Mouse (Mus musculus) intestine, embryonic 15.5 days (tissue): ENCODE measurements around the gene 1190007I07Rik. TPM values are rescaled to one million over a fixed set of nuclear protein-coding genes. Genes with fewer than 3 reads are reported as not detected.

ENCODE experiments used
- ATAC-seq: fragments of 200-750 bp; cut with Nextera tagmentation; 2 replicates; pipeline ENCODE4 v1.8.0; 2017; ENCODE audit warnings: moderate TSS enrichment, moderate library complexity
- H3K27ac ChIP-seq: fragments of 300-500 bp; sonication (generic); 2 replicates; pipeline ENCODE4 v1.5.1; 2015; ENCODE audit warnings: mild to moderate bottlenecking, inconsistent platforms
- H3K27me3 ChIP-seq: fragments of 300-500 bp; sonication (generic); replicated peaks from 2 replicates; pipeline ENCODE4 v1.6.1; 2015; ENCODE audit warnings: inconsistent platforms
- H3K36me3 ChIP-seq: fragments of 300-500 bp; sonication (generic); 2 replicates; pipeline ENCODE4 v1.6.1; 2015; ENCODE audit warnings: inconsistent platforms
- H3K4me1 ChIP-seq: fragments of 300-500 bp; sonication (generic); replicated peaks from 2 replicates; pipeline ENCODE4 v1.6.1; 2015; ENCODE audit warnings: inconsistent platforms
- H3K4me2 ChIP-seq: fragments of 300-500 bp; sonication (generic); replicated peaks from 2 replicates; pipeline ENCODE4 v1.6.1; 2015; ENCODE audit warnings: mild to moderate bottlenecking, inconsistent platforms
- H3K4me3 ChIP-seq: fragments of 300-500 bp; sonication (generic); replicated peaks from 2 replicates; pipeline ENCODE4 v1.5.1; 2015; ENCODE audit warnings: inconsistent platforms
- H3K9ac ChIP-seq: fragments of 300-500 bp; sonication (generic); 2 replicates; pipeline ENCODE4 v1.6.1; 2015; ENCODE audit warnings: inconsistent platforms
- H3K9me3 ChIP-seq: fragments of 300-500 bp; sonication (generic); 2 replicates; pipeline ENCODE4 v1.6.1; 2016; ENCODE audit warnings: inconsistent platforms
- WGBS: fragments of 180-500 bp; shearing (Covaris S2); methylation state at CpG from one replicate; pipeline ENCODE4 v1.1.7; 2015; 5-methylcytosine and 5-hydroxymethylcytosine counted together
- polyA plus RNA-seq: library from polyadenylated mRNA; unstranded; fragments of >200 nt; fragmentation: Nextera tagmentation; extraction: Ambion mirVana; gene quantifications from 2 replicates; pipeline ENCODE4 v1.2.1, GENCODE M21; 2015

1190007I07Rik gene
- 57.5 and 68.4 TPM in 2 replicates for polyA plus RNA-seq

DNA sequence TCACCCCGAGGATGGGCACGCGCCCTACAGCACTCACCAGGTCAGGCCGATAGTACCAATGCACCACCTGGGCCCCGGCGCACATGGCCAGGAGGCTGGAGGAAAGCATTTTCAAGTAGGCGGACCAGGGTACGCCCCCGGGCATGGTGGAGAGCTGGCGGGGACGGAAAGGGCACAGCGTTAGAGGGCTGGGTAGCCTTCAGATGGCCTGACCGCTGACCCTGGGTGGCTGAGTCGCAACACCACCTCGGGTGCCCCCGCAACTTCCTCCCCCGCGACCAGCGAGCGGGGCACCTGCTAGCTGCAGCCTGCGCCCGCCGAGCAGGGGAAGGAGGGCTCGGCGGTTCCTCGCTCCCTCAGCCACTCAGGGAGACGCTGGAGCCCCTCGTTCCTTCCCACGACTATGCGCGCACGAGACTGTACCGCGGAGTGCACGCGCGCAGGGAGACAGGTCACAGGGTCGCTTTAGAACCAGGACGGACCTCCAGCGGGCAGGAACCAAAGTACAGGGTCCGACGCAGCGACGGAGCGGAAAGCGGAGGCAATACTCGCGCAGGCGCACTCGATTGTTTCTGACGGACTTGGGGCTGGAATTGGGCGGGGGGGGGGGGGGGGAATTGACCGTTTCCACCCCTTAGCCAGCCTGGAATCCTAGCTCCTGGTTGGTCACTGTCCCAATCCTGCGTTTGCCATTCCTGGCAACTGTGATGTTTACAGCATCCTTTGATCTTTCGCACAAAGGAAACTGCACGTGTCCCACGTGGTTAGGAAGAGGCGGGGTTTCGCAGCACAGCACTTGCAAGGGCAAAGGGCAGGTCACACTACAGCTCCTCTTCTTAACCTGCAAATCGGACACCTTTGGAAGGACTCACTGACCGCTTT lies at the start of gene 1190007I07Rik:
Gene 1190007I07Rik, minus strand, starts transcription at position 558 of the 882 bp plus-strand sequence.
- H3K4me1 ChIP-seq: no peaks in the 10 kb centered on the region
- WGBS: under 1% methylated on average over 61 of the region's 61 CpGs

DNA sequence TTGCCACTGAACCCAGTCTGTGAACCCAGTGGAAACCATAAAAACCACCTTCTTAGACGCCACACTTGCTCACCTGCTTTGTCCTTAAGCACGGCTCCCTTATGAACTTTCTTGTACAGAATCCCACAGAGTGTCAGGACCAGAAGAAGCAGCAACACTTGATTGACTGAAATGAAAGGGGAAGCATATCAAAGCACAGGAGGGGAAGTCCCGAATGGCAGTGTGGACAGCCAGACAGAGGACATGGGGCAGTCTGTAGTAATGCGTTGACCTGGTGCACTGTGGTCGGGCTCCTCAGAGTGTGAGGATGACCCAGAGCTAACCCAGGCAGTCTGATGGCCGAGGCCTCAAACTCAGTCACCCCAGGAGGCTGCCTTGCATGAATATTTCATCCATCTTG lies 47.2 kb upstream of the 1190007I07Rik start:
- H3K27me3 ChIP-seq: no peaks in the 10 kb centered on the region
- no peak overlapping the region for H3K9ac ChIP-seq
- no peak overlapping the region for H3K4me2 ChIP-seq
- H3K27ac ChIP-seq: no peak overlapping the region
- no peaks in the 10 kb centered on the region for H3K36me3 ChIP-seq
- H3K4me3 ChIP-seq: no peak overlapping the region
- no peaks in the 10 kb centered on the region for H3K9me3 ChIP-seq
- 71% methylated on average over 6 of the region's 6 CpGs for WGBS
- no peak for ATAC-seq
- no peaks in the 10 kb centered on the region for H3K4me1 ChIP-seq

More for the DNA sequence above, at the start of gene 1190007I07Rik:
- H3K27ac ChIP-seq: peak within 1 kb of the TSS; percentile 87
- peak within 1 kb of the TSS; percentile 80 for H3K4me3 ChIP-seq
- peak within 1 kb of the TSS; percentile 76 for H3K9ac ChIP-seq
- ATAC-seq: peak; percentile 94
- no peaks in the 10 kb centered on the region for H3K9me3 ChIP-seq
- no peaks in the 10 kb centered on the region for H3K27me3 ChIP-seq
- no peaks in the 10 kb centered on the region for H3K36me3 ChIP-seq
- H3K4me2 ChIP-seq: peak within 1 kb of the TSS; percentile 59

DNA sequence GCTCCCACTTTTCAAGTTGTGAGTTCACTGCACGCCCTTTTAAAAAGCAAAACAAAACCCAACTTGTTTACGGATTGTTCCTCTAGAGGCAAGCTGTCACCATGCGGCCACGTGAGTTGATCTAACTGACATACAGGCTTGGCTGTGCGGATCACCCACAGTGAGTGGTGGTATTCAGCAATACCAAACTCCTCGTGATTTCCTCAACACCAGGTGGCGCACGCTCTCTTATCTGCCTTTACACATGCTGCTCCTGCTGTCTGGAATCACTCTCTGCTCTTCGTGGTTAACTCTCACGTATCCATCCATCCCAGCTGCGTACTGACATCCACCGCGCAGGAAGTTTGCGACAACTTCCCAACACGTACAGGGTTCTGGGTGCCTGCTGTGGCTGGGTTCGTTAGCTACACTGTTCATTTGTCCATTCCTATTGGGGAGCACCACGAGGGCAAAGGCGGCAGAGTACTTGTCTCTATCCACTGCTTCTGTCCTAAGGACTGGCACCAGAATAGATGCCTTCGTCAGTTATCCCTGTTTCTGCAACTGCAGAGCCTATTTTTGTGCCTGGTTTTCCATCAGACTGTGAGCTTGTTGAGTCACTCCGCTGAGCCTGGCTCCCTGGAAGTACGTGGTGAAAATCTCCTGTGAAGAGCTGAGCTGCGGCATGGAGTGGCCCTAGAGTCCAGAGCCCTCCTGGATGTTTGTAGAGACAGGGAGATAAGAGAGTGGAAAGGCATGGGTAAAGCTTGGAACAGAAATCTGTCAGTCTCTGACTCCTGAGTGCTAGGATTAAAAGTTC lies 43.6 kb upstream of the 1190007I07Rik start:
- no peaks in the 10 kb centered on the region for H3K27me3 ChIP-seq
- no peaks in the 10 kb centered on the region for H3K9me3 ChIP-seq
- 19% methylated on average over 22 of the region's 22 CpGs for WGBS
- H3K27ac ChIP-seq: no peak overlapping the region
- ATAC-seq: peak; percentile 87
- H3K9ac ChIP-seq: 0 out of 2 replicates have a peak overlapping the region, but pooled peaks have one; percentile 8
- no peaks in the 10 kb centered on the region for H3K36me3 ChIP-seq
- H3K4me1 ChIP-seq: no peaks in the 10 kb centered on the region
- H3K4me3 ChIP-seq: no peak overlapping the region
- H3K4me2 ChIP-seq: peak overlapping the region; percentile 55

GRCm38 (mm10) chr10:82665951-82666350 lies 42.9 kb upstream of the 1190007I07Rik start:
- H3K36me3 ChIP-seq: no peaks in the 10 kb centered on the region
- H3K27ac ChIP-seq: no peak overlapping the region
- no peaks in the 10 kb centered on the region for H3K9me3 ChIP-seq
- 59% methylated on average over 3 of the region's 3 CpGs for WGBS
- H3K4me3 ChIP-seq: no peak overlapping the region
- H3K9ac ChIP-seq: no peak overlapping the region
- no peaks in the 10 kb centered on the region for H3K27me3 ChIP-seq
- no peak overlapping the region for H3K4me2 ChIP-seq
- no peaks in the 10 kb centered on the region for H3K4me1 ChIP-seq
- no peak for ATAC-seq

DNA sequence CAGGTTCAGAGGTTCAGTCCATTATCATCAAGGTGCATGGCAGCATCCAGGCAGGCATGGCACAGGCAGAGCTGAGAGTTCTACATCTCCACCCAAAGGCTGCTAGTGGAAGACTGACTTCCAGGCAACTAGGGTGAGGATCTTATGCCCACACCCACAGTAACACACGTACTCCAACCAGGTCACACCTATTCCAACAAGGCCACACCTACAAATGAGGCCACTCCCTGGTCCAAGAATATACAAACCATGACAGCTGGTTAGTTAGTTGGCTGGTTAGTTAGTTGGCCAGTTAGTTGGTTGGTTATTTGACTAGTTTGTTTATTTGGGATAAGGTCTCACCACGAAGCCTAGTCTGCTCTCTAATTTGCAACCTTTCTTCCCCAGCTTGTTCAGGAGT lies 40.3 kb upstream of the 1190007I07Rik start:
- Histone ChIP-seq H3K9me3 (no peaks in the 10 kb centered on the region), H3K9ac (no peak overlapping the region), H3K4me1 (no peaks in the 10 kb centered on the region), H3K27ac (no peak overlapping the region), H3K4me2 (no peak overlapping the region), H3K27me3 (no peaks in the 10 kb centered on the region), H3K36me3 (no peaks in the 10 kb centered on the region), H3K4me3 (no peak overlapping the region)
- no peak for ATAC-seq
- 78% methylated on average over 2 of the region's 2 CpGs for WGBS

- H3K27me3 ChIP-seq: no peaks in the 10 kb centered on the region
- no peak overlapping the region for H3K4me3 ChIP-seq
- H3K4me1 ChIP-seq: no peaks in the 10 kb centered on the region
- H3K9me3 ChIP-seq: no peaks in the 10 kb centered on the region
- ATAC-seq: no peak
- no peak overlapping the region for H3K4me2 ChIP-seq
- H3K9ac ChIP-seq: no peak overlapping the region
- WGBS: 83% methylated on average over 14 of the region's 14 CpGs
- no peak overlapping the region for H3K27ac ChIP-seq
- H3K36me3 ChIP-seq: no peaks in the 10 kb centered on the region
Observed at GRCm38 (mm10) chr10:82662267-82662990, 39.4 kb upstream of the 1190007I07Rik start.

GRCm38 (mm10) chr10:82661820-82662219 lies 38.8 kb upstream of the 1190007I07Rik start:
- no peaks in the 10 kb centered on the region for H3K4me1 ChIP-seq
- no peaks in the 10 kb centered on the region for H3K36me3 ChIP-seq
- no peak overlapping the region for H3K4me2 ChIP-seq
- ATAC-seq: no peak
- no peaks in the 10 kb centered on the region for H3K9me3 ChIP-seq
- no peaks in the 10 kb centered on the region for H3K27me3 ChIP-seq
- 83% methylated on average over 8 of the region's 8 CpGs for WGBS
- no peak overlapping the region for H3K4me3 ChIP-seq
- H3K27ac ChIP-seq: no peak overlapping the region
- H3K9ac ChIP-seq: no peak overlapping the region

- Histone ChIP-seq H3K27me3 (no peaks in the 10 kb centered on the region), H3K36me3 (peaks cover 6% of the 10 kb centered on the region; the same call in 1 of the 2 replicates), H3K9me3 (no peaks in the 10 kb centered on the region), H3K9ac (no peak overlapping the region), H3K4me3 (no peak overlapping the region), H3K4me2 (no peak overlapping the region), H3K27ac (no peak overlapping the region), H3K4me1 (no peaks in the 10 kb centered on the region)
- no peak for ATAC-seq
- WGBS: 77% methylated on average over 3 of the region's 3 CpGs
Observed at GRCm38 (mm10) chr10:82654581-82654980, 31.6 kb upstream of the 1190007I07Rik start.

GRCm38 (mm10) chr10:82652625-82653024 lies 29.6 kb upstream of the 1190007I07Rik start:
- H3K27ac ChIP-seq: no peak overlapping the region
- no peaks in the 10 kb centered on the region for H3K9me3 ChIP-seq
- no peak overlapping the region for H3K4me3 ChIP-seq
- 68% methylated on average over 5 of the region's 5 CpGs for WGBS
- no peak for ATAC-seq
- H3K9ac ChIP-seq: no peak overlapping the region
- H3K27me3 ChIP-seq: no peaks in the 10 kb centered on the region
- no peak overlapping the region for H3K4me2 ChIP-seq
- H3K36me3 ChIP-seq: peaks cover 9% of the 10 kb centered on the region
- H3K4me1 ChIP-seq: no peaks in the 10 kb centered on the region

DNA sequence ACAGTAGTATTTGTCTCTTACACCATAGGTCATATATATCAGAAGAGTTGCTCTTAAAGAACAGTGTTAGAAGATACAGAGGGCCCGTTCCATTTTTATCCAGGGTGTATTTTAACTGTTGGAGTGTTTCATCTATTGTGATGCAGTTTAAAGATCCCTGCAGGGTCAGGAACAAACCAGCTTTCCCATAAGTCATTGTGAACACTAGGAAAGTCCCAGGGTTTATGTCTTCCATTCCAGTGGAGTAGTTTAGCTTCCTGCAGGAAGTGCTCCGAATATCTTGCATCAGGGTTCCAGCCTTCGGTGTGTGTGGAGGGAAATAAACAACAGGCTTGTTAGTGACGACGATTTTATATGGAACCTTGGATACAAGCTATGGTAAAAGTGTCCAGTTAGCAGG lies 28.2 kb upstream of the 1190007I07Rik start:
- no peak overlapping the region for H3K9ac ChIP-seq
- no peak for ATAC-seq
- H3K27ac ChIP-seq: no peak overlapping the region
- H3K4me1 ChIP-seq: no peaks in the 10 kb centered on the region
- no peak overlapping the region for H3K4me3 ChIP-seq
- H3K27me3 ChIP-seq: no peaks in the 10 kb centered on the region
- no peak overlapping the region for H3K4me2 ChIP-seq
- H3K36me3 ChIP-seq: peaks cover 16% of the 10 kb centered on the region
- 91% methylated on average over 5 of the region's 5 CpGs for WGBS
- no peaks in the 10 kb centered on the region for H3K9me3 ChIP-seq

- Histone ChIP-seq H3K4me3 (no peak overlapping the region), H3K27me3 (no peaks in the 10 kb centered on the region), H3K4me2 (no peak overlapping the region), H3K9ac (no peak overlapping the region), H3K27ac (no peak overlapping the region), H3K36me3 (peaks cover 40% of the 10 kb centered on the region), H3K9me3 (no peaks in the 10 kb centered on the region), H3K4me1 (no peaks in the 10 kb centered on the region)
- ATAC-seq: no peak
- 82% methylated on average over 17 of the region's 17 CpGs for WGBS
Observed at GRCm38 (mm10) chr10:82647205-82647811, 24.3 kb upstream of the 1190007I07Rik start.
